Mouse (Mus musculus) heart, postnatal 36 days (tissue): ENCODE data around the gene Bckdha. TPM values are rescaled to one million over a fixed set of nuclear protein-coding genes. Genes with fewer than 3 reads are reported as not detected.

Experiments used
- DNase-seq, 2 experiments: peaks; one replicate each; pipeline ENCODE4 v3.0.0; 2021 to 2022
- intact Hi-C: fragments of 180-260 bp; cut with DNase I; formaldehyde crosslinking; loops from one replicate; pipeline ENCODE4 v1.15.1; 2025
- total RNA-seq, 2 experiments: library from RNA; stranded (reverse); gene quantifications; 2 replicates each; pipeline ENCODE4 v1.2.3; 2021

The Bckdha gene
- 100 to 1,000 TPM; 237 to 254 TPM for total RNA-seq

GRCm38 (mm10) chr7:25658657-25659472 lies at the start of gene Bckdha, which contains the start of gene Exosc5:
TSS of gene Bckdha (minus strand) at chr7:25658981.
TSS of gene Exosc5 (plus strand) at chr7:25659164.
- intact Hi-C loops: loop anchor here (2.0 to 10.0 kb wide), 2 partner anchors 38 to 584 kb away; partner anchors contain the start of genes Grik5 and Zfp574
- peak; percentile 98 to 99 for DNase-seq

- peak; percentile 63 to 71 for DNase-seq
Observed at GRCm38 (mm10) chr7:25707581-25708292, 49.0 kb upstream of the Bckdha start.

GRCm38 (mm10) chr7:25706578-25707170 lies 47.9 kb upstream of the Bckdha start:
- no peak for DNase-seq
- intact Hi-C loops: loop anchor here (1.0 kb wide), 1 partner anchor 17 kb away; no protein-coding TSS in a partner anchor

More at GRCm38 (mm10) chr7:25707581-25708292, 49.0 kb upstream of the Bckdha start:
- intact Hi-C loops: no loop called here

- intact Hi-C loops: loop anchor here (1.0 kb wide), 1 partner anchor 17 kb away; no protein-coding TSS in a partner anchor
- DNase-seq: peak; percentile 49 to 59
Observed at GRCm38 (mm10) chr7:25705801-25706251, 47.0 kb upstream of the Bckdha start.

- DNase-seq: no peak
- intact Hi-C loops: no loop called here
Observed at GRCm38 (mm10) chr7:25704716-25705364, 46.1 kb upstream of the Bckdha start.

- DNase-seq: peak in 1 of 2 experiments; percentile 33
- intact Hi-C loops: no loop called here
Observed at GRCm38 (mm10) chr7:25703793-25704494, 45.2 kb upstream of the Bckdha start.

- intact Hi-C loops: no loop called here
Observed at GRCm38 (mm10) chr7:25702350-25702749, 43.6 kb upstream of the Bckdha start.

GRCm38 (mm10) chr7:25700732-25701131 lies 42.0 kb upstream of the Bckdha start:
- intact Hi-C loops: no loop called here
- no peak for DNase-seq

More at GRCm38 (mm10) chr7:25702350-25702749, 43.6 kb upstream of the Bckdha start:
- no peak for DNase-seq

- DNase-seq: no peak
- intact Hi-C loops: loop anchor here (1.0 kb wide), 1 partner anchor 11 kb away; no protein-coding TSS in a partner anchor
Observed at GRCm38 (mm10) chr7:25699851-25700250, 41.1 kb upstream of the Bckdha start.

- intact Hi-C loops: no loop called here
- DNase-seq: no peak
Observed at GRCm38 (mm10) chr7:25694104-25694503, 35.3 kb upstream of the Bckdha start.

GRCm38 (mm10) chr7:25690051-25690450 lies 31.3 kb upstream of the Bckdha start:
- DNase-seq: no peak
- intact Hi-C loops: no loop called here

- intact Hi-C loops: loop anchor here (1.0 kb wide), 1 partner anchor 17 kb away; no protein-coding TSS in a partner anchor
Observed at GRCm38 (mm10) chr7:25689603-25690021, 30.8 kb upstream of the Bckdha start.

GRCm38 (mm10) chr7:25688810-25689586 lies 30.2 kb upstream of the Bckdha start:
- peak; percentile 76 to 80 for DNase-seq
- intact Hi-C loops: loop anchor here (1.0 kb wide), 1 partner anchor 17 kb away; no protein-coding TSS in a partner anchor

More at GRCm38 (mm10) chr7:25689603-25690021, 30.8 kb upstream of the Bckdha start:
- DNase-seq: no peak

- intact Hi-C loops: loop anchor here (1.0 kb wide), 1 partner anchor 30 kb away; no protein-coding TSS in a partner anchor
- peak; percentile 77 to 81 for DNase-seq
Observed at GRCm38 (mm10) chr7:25687811-25688401, 29.1 kb upstream of the Bckdha start.

- intact Hi-C loops: loop anchor here (1.0 kb wide), 1 partner anchor 31 kb away; no protein-coding TSS in a partner anchor
Observed at GRCm38 (mm10) chr7:25686680-25687531, 28.1 kb upstream of the Bckdha start, which contains the start of gene Tgfb1. TSS of gene Tgfb1 (plus strand) at chr7:25687002.

GRCm38 (mm10) chr7:25685926-25686470 lies 27.2 kb upstream of the Bckdha start:
- DNase-seq: no peak
- intact Hi-C loops: no loop called here

More at GRCm38 (mm10) chr7:25686680-25687531, 28.1 kb upstream of the Bckdha start, which contains the start of gene Tgfb1:
- peak; percentile 85 to 91 for DNase-seq
